Mouse (Mus musculus) embryonic facial prominence, embryonic 15.5 days (tissue): ENCODE results near the gene Taar5. TPM values are rescaled to one million over a fixed set of nuclear protein-coding genes. Genes with fewer than 3 reads are reported as not detected.

Source experiments
- ATAC-seq: fragments of 200-750 bp; cut with Nextera tagmentation; 2 replicates; pipeline ENCODE4 v1.8.0; 2017; ENCODE audit warnings: low read depth, moderate TSS enrichment; ENCODE audit not compliant: insufficient number of reproducible peaks, low FRiP score, low TSS enrichment
- H3K27ac ChIP-seq: fragments of 300-500 bp; sonication (generic); replicated peaks from 2 replicates; pipeline ENCODE4 v1.5.1; 2015; ENCODE audit warnings: mild to moderate bottlenecking, inconsistent platforms
- H3K27me3 ChIP-seq: fragments of 300-500 bp; sonication (generic); 2 replicates; pipeline ENCODE4 v1.6.1; 2015; ENCODE audit warnings: inconsistent platforms
- H3K36me3 ChIP-seq: fragments of 300-500 bp; sonication (generic); 2 replicates; pipeline ENCODE4 v1.6.1; 2015; ENCODE audit warnings: mild to moderate bottlenecking, inconsistent platforms
- H3K4me1 ChIP-seq: fragments of 300-500 bp; sonication (generic); 2 replicates; pipeline ENCODE4 v1.6.1; 2015; ENCODE audit warnings: inconsistent platforms
- H3K4me2 ChIP-seq: fragments of 300-500 bp; sonication (generic); replicated peaks from 2 replicates; pipeline ENCODE4 v1.6.1; 2015; ENCODE audit warnings: mild to moderate bottlenecking, inconsistent platforms
- H3K4me3 ChIP-seq: fragments of 300-500 bp; sonication (generic); replicated peaks from 2 replicates; pipeline ENCODE4 v1.5.1; 2015; ENCODE audit warnings: mild to moderate bottlenecking, inconsistent platforms
- H3K9ac ChIP-seq: fragments of 300-500 bp; sonication (generic); 2 replicates; pipeline ENCODE4 v1.6.1; 2015; ENCODE audit warnings: inconsistent platforms
- H3K9me3 ChIP-seq: fragments of 300-500 bp; sonication (generic); replicated peaks from 2 replicates; pipeline ENCODE4 v1.6.1; 2016; ENCODE audit warnings: inconsistent platforms
- whole genome bisulfite sequencing: fragments of 180-500 bp; shearing (Covaris S2); methylation state at CpG from one replicate; pipeline ENCODE4 v1.1.7; 2015; 5-methylcytosine and 5-hydroxymethylcytosine counted together
- polyA plus RNA-seq: library from polyadenylated mRNA; unstranded; fragments of >200 nt; fragmentation: Nextera tagmentation; extraction: Ambion mirVana; gene quantifications from 2 replicates; pipeline ENCODE4 v1.2.1, GENCODE M21; 2015

Gene Taar5
- polyA plus RNA-seq, 1 experiment from 2014 or later = not detected

DNA sequence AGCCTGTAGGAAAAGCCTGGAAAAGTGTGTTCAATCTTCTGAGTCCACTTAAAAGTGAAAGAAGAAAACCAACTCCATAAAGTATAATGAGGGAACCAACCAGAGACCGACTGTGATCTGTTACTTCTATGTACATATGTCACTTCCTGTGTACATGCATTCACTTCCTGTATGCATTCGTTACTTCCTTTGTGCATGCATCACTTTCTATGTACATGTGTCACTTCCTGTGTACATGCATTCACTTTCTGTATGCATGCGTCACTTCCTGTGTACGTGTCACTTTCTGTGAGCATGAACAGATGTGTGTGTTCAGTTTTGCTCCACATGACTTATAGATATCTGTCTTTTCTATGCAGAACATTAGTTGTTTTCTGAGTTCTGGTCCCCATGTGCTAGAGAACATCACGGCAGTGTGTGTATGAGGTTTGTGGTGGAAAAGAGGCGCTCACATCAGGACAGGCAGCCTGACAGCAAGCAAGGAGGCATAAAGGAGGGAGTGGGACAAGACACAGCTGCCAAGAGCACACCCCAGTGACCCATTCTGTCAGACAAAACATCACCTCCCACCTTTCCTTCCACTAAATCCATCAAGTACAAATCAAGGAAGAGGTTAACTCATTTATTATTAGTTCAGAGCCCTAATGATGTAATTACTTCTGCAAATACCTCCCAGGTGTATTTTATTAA, 5.4 kb upstream of the Taar5 start:
- WGBS = 81% methylated on average over 6 of the region's 6 CpGs
- H3K4me1 ChIP-seq = no peaks in the 10 kb centered on the region
- no peak overlapping the region for H3K4me2 ChIP-seq
- H3K27ac ChIP-seq = no peak overlapping the region
- no peaks in the 10 kb centered on the region for H3K27me3 ChIP-seq
- no peak for ATAC-seq
- no peak overlapping the region for H3K9ac ChIP-seq
- no peaks in the 10 kb centered on the region for H3K36me3 ChIP-seq
- no peaks in the 10 kb centered on the region for H3K9me3 ChIP-seq
- no peak overlapping the region for H3K4me3 ChIP-seq

DNA sequence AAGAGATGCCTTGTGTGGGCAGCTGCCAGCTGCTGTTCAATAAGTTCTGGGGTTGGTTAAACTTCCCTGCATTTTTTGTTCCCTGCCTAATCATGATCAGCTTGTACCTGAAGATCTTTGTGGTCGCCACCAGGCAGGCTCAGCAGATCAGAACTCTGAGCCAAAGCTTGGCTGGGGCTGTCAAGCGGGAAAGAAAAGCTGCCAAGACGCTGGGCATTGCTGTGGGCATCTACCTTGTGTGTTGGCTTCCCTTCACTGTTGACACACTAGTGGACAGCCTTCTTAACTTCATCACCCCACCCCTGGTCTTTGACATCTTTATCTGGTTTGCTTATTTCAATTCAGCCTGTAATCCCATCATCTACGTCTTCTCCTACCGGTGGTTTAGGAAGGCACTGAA, 750 bp downstream of the Taar5 start:
- H3K9ac ChIP-seq = no peak overlapping the region
- H3K27me3 ChIP-seq = no peaks in the 10 kb centered on the region
- ATAC-seq = no peak
- H3K36me3 ChIP-seq = no peaks in the 10 kb centered on the region
- no peak overlapping the region for H3K27ac ChIP-seq
- no peaks in the 10 kb centered on the region for H3K4me1 ChIP-seq
- 81% methylated on average over 5 of the region's 5 CpGs for WGBS
- H3K9me3 ChIP-seq = no peaks in the 10 kb centered on the region
- H3K4me3 ChIP-seq = no peak overlapping the region
- H3K4me2 ChIP-seq = no peak overlapping the region

DNA sequence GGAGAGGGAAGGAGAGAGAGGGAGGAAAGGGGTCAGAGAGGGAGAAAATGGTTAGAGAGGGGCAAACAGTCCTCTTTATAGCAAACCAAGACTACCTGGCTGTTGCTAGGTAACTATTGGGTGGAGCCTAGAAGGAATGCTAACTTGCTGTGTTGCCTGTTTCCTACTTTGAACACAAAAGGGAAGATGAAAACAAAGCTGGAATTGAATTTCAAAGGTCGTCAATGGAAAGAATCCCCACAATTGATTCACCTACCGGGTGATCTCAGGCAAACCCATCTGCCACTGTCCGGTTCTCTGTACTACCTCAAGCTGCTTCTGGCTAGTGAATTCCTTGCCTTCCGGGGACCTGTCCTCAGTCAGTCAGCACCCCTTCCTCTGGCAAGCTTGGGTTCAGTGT, 7.5 kb downstream of the Taar5 start:
- no peak overlapping the region for H3K4me3 ChIP-seq
- H3K27me3 ChIP-seq = no peaks in the 10 kb centered on the region
- H3K36me3 ChIP-seq = no peaks in the 10 kb centered on the region
- H3K9ac ChIP-seq = no peak overlapping the region
- no peak overlapping the region for H3K4me2 ChIP-seq
- ATAC-seq = no peak
- WGBS = 50% methylated on average over 4 of the region's 4 CpGs
- no peaks in the 10 kb centered on the region for H3K4me1 ChIP-seq
- H3K27ac ChIP-seq = no peak overlapping the region
- no peaks in the 10 kb centered on the region for H3K9me3 ChIP-seq

DNA sequence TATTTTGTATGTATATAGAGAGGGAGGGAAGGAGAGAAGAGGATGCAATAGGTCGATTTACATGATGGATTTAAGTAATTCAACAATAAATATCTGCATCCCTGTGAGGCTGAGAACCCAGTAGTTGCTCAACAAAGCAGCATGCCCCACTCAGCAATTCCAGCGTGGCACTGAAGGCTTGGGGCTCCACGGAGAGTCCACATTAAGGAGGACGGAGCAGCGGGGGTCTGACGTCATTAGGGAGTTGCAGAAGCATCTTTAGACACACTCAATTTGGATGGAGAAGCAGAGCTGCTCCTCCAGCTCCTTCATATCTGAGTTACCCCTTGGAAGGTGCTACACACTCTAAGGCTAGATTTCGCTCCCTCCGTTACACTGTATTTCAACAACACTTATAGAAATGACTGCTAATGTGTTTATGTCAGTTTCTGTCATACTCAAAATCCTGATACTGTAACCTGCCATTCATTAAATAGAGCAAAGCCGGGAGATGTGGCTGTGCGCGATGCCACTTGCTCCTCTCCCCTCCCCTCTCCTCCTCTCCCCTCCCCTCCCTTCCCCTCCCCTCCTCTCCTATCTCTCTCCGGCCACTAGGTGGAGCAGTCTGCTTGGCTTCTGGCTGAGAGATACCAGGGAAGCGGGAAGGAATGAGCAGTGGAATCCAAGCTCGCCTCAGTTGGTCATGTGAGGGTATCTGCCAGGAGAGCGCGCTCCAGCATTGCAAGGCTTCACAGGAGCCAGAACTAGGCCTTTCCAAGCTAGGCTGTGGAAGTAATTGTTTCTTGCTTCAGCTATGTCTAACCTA, 8.6 kb downstream of the Taar5 start:
- no peak overlapping the region for H3K4me2 ChIP-seq
- no peak overlapping the region for H3K4me3 ChIP-seq
- H3K9ac ChIP-seq = no peak overlapping the region
- no peak overlapping the region for H3K27ac ChIP-seq
- no peaks in the 10 kb centered on the region for H3K36me3 ChIP-seq
- no peaks in the 10 kb centered on the region for H3K27me3 ChIP-seq
- no peak for ATAC-seq
- 42% methylated on average over 16 of the region's 16 CpGs for WGBS
- H3K4me1 ChIP-seq = no peaks in the 10 kb centered on the region
- no peaks in the 10 kb centered on the region for H3K9me3 ChIP-seq

DNA sequence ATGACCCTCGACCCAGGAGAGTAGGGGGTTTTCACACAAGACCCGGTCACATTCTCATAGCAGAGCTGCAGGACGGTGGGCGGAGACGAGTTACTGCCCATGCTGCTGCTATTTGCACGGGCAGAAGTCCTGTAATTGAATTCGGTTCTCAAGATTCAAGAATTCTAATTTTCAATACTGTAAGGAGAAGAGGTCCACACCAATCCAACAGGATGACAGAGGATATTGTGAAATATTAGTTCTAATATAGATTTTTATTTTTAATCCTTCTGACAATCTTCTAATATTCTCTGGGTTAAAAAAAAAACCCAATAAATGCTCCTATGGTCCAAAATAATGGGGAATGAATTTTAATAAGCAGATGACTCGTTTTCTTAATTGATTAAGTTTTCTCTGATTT, 15.0 kb downstream of the Taar5 start, which contains the start of gene Taar6:
Taar6 (minus strand) TSS at position 101 of the 400 bp plus-strand sequence.
- no peaks in the 10 kb centered on the region for H3K36me3 ChIP-seq
- H3K4me1 ChIP-seq = no peaks in the 10 kb centered on the region
- ATAC-seq = no peak
- no peak within 1 kb of the TSS for H3K27ac ChIP-seq
- H3K4me2 ChIP-seq = no peak within 1 kb of the TSS
- H3K4me3 ChIP-seq = no peak within 1 kb of the TSS
- no peaks in the 10 kb centered on the region for H3K9me3 ChIP-seq
- 76% methylated on average over 8 of the region's 8 CpGs for WGBS
- no peak within 1 kb of the TSS for H3K9ac ChIP-seq
- no peaks in the 10 kb centered on the region for H3K27me3 ChIP-seq

DNA sequence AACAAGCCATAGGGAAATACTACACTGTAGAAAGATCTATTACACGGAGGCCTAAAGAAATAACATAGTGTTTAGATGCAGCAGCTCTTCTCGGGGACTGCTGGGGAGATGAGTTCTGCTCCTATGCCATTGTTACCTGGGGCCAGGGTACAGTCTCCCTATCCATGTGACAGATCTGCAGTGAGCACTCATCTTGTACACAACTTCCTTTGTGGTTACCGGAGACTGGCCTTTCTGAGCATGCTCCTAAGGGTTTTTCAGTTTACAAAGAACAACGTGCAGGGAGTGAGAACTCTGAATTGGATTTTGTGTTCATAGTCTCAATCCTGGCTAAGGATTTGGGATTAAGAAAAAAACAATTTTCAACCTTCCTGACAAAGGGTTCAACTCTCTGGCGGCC, 15.9 kb downstream of the Taar5 start:
- H3K4me1 ChIP-seq = no peaks in the 10 kb centered on the region
- no peak for ATAC-seq

DNA sequence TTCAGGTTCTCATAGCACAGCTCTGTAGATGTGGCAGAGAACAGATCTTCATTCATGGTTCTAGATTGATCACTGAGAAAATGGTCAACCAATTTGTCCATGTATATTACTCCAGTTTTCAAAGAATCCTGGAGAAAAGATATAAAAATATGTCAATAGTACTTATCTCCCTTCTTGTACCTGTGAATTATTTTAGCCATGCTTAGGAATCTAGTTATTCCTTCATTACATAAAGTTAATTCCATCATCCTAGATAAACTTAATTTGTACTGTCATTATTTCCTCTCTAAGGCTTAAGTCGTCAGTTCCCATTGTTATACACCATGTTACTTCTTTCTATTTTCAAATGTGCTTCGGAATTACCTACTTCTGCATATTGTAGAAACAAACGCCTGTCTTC, 22.9 kb downstream of the Taar5 start, which contains the start of gene Taar7a:
Taar7a (minus strand) TSS at position 101 of the 400 bp plus-strand sequence.
- no peak within 1 kb of the TSS for H3K4me2 ChIP-seq
- H3K4me1 ChIP-seq = no peaks in the 10 kb centered on the region
- H3K4me3 ChIP-seq = no peak within 1 kb of the TSS
- ATAC-seq = no peak
- H3K9ac ChIP-seq = no peak within 1 kb of the TSS
- no peaks in the 10 kb centered on the region for H3K27me3 ChIP-seq
- no peak within 1 kb of the TSS for H3K27ac ChIP-seq
- no peaks in the 10 kb centered on the region for H3K36me3 ChIP-seq
- H3K9me3 ChIP-seq = no peaks in the 10 kb centered on the region
- 81% methylated on average over 3 of the region's 3 CpGs for WGBS

More for the DNA sequence above, 15.9 kb downstream of the Taar5 start:
- WGBS = 77% methylated on average over 5 of the region's 5 CpGs
- Histone ChIP-seq H3K36me3 (no peaks in the 10 kb centered on the region), H3K4me3 (no peak overlapping the region), H3K9me3 (no peaks in the 10 kb centered on the region), H3K4me2 (no peak overlapping the region), H3K27ac (no peak overlapping the region), H3K9ac (no peak overlapping the region), H3K27me3 (no peaks in the 10 kb centered on the region)

DNA sequence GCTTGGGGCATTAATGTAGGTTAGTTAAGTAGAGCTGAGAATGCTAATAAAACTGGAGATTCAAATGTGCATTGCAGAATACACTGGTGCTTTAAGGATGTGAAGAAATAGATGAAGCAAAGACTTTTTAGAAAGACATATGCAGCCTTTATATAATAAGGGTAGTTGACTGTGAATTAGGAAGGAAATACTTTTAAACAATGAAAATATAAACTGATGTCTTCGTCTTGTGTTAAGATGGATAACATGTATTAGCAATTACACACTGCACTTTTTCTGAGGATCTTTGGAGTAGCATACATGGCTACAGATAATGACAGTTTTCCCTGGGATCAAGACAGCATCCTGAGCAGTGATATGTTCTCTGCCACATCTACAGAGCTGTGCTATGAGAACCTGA, 29.1 kb downstream of the Taar5 start, which contains the start of gene Taar7b:
Taar7b (plus strand) TSS at position 301 of the 400 bp plus-strand sequence.
- 80% methylated on average over 1 of the region's 1 CpGs for WGBS
- H3K27ac ChIP-seq = no peak within 1 kb of the TSS
- ATAC-seq = no peak
- no peaks in the 10 kb centered on the region for H3K4me1 ChIP-seq
- H3K4me2 ChIP-seq = no peak within 1 kb of the TSS
- H3K36me3 ChIP-seq = no peaks in the 10 kb centered on the region
- no peaks in the 10 kb centered on the region for H3K9me3 ChIP-seq
- H3K27me3 ChIP-seq = no peaks in the 10 kb centered on the region
- H3K9ac ChIP-seq = no peak within 1 kb of the TSS
- H3K4me3 ChIP-seq = no peak within 1 kb of the TSS

DNA sequence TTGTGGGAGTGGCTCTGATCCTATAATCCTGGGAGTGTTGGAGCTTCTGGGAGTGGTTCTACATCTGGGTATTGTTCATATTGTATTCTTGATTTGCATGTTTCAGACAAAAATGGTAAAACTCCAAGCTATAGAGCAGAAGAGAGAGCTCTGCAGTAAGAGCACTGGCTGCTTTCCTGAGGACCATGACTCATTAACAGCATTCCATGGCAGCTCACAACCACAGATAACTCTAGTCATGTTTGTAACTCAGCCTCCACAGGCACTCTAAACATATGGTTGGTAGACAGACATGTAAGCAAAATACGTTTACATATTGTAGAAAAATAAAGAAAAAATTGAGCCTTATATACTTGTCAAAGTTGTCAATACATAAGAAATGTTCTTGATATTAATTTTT, 35.9 kb downstream of the Taar5 start:
- WGBS = 59% methylated on average over 1 of the region's 1 CpGs

DNA sequence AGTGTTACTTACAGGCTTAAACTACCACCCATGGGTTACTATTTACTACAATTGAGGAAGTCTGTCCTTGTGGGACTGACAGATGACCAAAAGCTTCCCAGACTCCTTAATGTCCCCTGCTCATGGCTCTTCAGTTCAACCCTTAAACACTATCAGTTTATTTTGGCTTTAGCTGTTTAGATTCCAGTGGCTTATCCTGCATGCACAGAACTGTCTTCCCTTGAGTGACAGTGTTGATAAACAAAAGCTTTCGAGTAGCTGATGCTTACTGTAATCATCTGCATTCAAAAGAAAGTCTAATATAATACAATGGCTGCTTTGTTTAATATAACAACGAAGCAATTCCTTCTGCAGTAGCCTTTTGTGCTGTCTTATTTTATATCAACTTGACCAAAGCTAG, 36.5 kb downstream of the Taar5 start:
- H3K4me1 ChIP-seq = no peaks in the 10 kb centered on the region
- H3K27ac ChIP-seq = no peak overlapping the region
- H3K4me3 ChIP-seq = no peak overlapping the region
- no peak overlapping the region for H3K4me2 ChIP-seq
- ATAC-seq = no peak
- 54% methylated on average over 2 of the region's 2 CpGs for WGBS
- no peaks in the 10 kb centered on the region for H3K9me3 ChIP-seq
- no peaks in the 10 kb centered on the region for H3K36me3 ChIP-seq
- H3K27me3 ChIP-seq = no peaks in the 10 kb centered on the region
- no peak overlapping the region for H3K9ac ChIP-seq

More for the DNA sequence above, 35.9 kb downstream of the Taar5 start:
- H3K36me3 ChIP-seq = no peaks in the 10 kb centered on the region
- H3K4me1 ChIP-seq = no peaks in the 10 kb centered on the region
- no peak for ATAC-seq
- no peaks in the 10 kb centered on the region for H3K9me3 ChIP-seq
- H3K4me3 ChIP-seq = no peak overlapping the region
- no peak overlapping the region for H3K9ac ChIP-seq
- no peak overlapping the region for H3K4me2 ChIP-seq
- no peaks in the 10 kb centered on the region for H3K27me3 ChIP-seq
- no peak overlapping the region for H3K27ac ChIP-seq

DNA sequence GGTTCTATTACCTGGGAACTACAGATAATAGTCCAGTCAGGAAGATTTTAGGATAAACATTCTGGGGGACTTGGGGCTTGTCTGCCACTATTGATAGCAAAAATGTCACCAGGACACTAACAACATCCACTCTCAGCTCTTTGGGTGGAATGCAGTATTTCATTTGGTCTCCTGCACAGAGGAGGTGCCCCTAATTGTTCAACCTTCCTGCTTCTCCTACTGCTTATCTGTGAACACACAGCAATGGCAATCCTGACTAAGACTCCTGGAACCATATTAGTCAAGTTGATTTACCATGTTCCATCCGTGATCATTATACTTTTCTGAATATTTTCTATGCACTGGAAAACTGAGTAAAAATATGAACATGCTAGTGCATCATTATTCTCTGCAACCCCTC, 37.6 kb downstream of the Taar5 start:
- Histone ChIP-seq H3K9ac (no peak overlapping the region), H3K27ac (no peak overlapping the region), H3K9me3 (no peaks in the 10 kb centered on the region), H3K36me3 (no peaks in the 10 kb centered on the region), H3K4me3 (no peak overlapping the region), H3K27me3 (no peaks in the 10 kb centered on the region), H3K4me2 (no peak overlapping the region), H3K4me1 (no peaks in the 10 kb centered on the region)
- ATAC-seq = no peak
- 88% methylated on average over 1 of the region's 1 CpGs for WGBS
